Mouse (Mus musculus) R1 (cell line): ENCODE results near the gene Atp1b1.
A peak's percentile ranks its signal among the peaks of the same experiment; 100 is the strongest.

Experiments
- DNase-seq: peaks from one replicate; pipeline ENCODE4 v3.0.0-alpha.2; 2018; ENCODE audit warnings: low read depth, low spot score

Gene Atp1b1

DNA sequence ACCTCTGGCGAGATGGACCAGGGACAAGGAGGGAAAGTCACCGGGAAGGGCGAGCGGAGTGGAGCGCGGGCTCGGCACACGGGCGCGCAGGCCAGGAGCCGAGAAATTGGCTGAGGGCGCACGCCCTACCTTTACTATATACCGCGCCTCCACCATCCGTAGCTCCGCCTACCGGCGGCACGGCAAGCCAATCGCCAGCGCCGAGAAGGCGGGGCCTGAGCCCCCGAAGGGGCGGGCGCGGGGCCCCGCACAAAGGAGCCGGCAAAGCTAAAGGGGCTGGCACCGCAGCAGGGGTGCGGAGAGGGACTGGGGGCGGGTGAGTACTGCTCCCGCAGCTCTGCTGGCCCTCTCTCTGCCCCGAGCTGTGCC lies at the start of gene Atp1b1:
TSS of gene Atp1b1 (minus strand) at position 111 of the 369 bp plus-strand sequence.
- peak; percentile 94 for DNase-seq

DNA sequence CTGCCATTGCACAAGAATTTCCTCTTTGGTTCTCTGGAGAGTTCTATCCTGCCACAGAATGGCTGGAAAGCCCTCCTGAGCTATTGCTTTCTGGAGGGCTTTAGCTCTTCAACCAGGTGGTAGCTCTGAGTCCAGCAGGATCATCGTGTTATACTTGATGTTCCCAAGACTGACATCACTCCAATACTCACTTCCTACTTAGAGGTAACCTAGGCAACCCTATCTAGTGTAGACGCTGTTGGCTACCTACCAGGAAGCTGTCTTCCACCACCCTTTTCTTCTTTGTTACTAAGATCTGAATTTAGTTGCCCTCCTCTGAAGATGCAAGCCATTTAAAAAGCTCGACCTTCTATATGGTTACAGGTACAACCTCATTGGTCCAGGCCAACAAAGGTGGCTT lies 46.9 kb upstream of the Atp1b1 start:
- DNase-seq, result no peak

DNA sequence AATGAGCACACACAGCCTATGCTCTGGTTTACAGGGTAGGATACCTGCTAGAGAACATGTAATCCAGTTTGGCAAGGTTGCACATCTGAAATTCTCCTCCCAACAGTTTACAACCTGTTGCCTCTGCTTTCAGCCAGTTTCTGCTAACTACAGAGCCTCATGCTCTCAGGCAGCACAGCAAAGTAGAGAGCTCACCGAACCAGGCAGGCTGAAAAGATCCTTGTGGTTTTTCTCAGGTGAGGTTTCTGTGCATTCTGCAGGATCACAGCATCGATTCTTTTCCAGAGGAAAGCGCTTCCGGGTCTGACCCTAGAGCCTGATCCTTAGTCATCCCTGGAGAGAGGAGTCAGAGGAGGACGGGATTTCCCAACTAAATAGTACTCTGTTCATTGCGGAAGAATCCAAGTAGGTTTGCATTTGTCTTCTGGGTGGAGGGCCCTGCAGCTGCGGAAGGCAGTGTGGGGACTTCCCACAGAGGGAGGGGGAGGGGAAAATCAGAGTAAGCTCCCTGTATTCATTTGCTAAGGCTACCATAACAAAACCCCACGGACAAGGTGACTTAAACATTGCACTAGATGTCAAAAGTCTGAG lies 45.1 kb upstream of the Atp1b1 start:
- DNase-seq, result peak; percentile 98

DNA sequence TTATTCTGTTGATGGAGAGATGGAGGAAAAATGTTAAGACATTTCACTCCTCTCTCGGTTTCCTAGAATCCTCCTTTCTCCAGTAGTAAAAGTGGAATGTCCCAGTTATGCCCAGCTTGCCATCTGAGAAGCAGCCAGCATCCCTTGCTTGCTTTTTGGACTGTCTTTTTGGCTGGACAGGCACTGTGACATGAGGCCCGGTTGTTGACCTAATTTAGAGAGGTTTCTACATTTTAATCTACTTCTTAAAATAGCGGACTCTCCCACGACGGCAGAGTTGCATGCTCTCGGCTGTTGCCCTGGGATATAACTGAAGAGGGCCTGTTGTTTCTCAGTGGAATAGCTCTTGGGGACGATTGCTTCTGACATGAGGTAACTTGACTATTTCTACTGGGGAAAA lies 44.1 kb upstream of the Atp1b1 start:
- DNase-seq, result no peak

DNA sequence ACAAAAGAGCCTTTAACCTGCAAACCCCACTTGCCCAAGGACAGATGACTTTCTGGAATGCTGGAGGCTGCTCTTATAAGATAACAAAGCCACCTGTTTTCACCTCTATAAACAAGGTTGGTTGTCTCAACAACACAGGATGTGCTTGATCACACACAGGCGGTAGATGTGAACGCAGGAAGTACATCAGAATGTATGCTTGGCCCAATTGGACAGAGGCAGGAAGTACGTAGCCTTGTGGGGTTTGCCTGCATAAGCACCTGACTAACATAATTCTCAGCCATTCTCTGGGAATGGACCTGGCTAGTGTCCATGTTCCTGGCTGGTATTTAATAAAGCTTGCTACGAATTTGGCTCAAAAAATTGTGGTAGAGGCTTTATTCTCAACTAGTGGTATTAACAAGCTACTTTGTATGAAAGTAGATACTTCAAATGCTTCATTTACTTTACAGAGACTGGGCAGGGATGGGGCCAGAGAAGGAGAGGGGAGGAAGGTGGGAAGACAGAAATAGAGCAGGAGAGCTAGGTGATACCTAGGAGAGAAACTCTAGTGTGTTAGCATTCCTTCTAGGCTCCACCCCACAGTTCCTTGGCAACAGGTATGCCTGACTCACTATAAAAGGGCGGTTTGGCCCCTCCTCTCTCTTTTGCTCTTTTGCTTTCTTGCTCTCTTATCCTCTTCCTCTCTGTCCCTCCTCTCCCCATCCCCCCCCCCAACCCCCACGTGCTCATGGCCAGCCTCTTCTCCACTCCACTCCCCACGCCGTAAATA lies 36.8 kb upstream of the Atp1b1 start:
- DNase-seq, result peak; percentile 95

DNA sequence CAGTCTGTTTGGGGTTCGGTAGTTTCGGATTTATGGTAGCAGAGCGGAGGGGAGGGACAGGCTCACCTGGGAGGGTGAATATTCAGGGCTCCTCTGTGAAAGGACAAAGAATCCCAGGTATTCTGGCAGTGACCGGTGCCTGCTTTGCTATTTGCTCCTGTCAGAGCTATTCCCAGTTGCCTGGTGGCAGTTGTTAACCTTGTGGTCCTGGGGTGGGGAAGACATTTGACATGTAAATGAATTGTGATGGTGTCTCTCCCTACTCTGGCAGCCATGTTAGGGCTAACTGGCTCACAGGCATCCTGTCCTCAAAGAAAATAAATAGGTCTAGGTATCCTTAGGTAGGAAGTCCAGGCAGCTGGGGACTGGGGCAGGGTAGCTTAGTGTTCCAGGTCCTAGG lies 36.1 kb upstream of the Atp1b1 start:
- DNase-seq, result peak; percentile 92

DNA sequence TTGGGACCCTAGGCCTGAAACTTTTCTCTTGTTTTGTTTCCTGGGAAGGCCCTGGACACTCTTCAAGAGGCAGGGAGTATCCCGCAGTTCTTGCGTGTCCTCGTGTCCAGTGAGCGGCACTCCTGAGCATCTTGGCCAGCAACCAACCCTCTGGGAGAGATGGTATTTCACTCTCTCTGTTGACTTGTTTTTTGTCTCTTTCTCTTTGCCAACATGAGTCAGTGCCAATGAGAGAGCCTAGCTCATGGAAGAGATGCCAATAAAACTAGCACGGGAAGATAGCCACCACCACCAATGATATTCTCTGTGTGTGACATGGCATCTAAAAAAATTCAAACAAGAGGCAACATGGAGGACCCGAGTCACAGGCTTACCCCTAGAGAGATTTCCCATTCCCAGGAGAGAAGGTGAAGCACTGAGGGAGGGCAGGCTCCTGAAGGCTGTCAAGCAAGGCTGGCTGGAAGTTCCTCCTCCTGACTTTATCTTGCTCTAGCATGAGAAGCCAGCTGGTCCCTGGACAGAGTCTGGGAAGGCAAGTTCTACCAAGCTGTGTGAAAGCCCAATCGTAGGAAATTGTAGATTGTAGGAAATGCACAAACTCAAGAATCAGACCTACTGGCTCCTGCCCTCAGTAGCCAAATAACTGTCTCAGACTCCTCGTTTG lies 35.0 kb upstream of the Atp1b1 start:
- DNase-seq, result no peak

DNA sequence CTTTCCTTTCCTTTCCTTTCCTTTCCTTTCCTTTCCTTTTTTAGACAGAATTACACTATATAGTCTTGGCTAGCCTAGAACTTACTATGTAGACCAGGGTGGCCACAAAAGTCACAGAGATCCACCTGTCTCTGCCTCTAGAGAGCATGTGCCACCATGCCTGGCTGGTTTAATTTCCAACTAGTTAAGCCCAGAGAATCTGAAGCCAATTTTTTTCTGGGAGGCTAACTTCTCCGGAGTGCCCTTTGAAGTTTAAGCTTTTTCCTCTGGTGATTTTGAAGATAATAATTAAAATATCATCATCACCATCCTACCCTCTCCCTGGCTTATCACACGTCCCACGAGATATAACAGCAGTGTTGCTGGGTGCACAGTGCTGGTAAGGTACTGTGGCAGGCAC lies 34.3 kb upstream of the Atp1b1 start:
- DNase-seq, result no peak

DNA sequence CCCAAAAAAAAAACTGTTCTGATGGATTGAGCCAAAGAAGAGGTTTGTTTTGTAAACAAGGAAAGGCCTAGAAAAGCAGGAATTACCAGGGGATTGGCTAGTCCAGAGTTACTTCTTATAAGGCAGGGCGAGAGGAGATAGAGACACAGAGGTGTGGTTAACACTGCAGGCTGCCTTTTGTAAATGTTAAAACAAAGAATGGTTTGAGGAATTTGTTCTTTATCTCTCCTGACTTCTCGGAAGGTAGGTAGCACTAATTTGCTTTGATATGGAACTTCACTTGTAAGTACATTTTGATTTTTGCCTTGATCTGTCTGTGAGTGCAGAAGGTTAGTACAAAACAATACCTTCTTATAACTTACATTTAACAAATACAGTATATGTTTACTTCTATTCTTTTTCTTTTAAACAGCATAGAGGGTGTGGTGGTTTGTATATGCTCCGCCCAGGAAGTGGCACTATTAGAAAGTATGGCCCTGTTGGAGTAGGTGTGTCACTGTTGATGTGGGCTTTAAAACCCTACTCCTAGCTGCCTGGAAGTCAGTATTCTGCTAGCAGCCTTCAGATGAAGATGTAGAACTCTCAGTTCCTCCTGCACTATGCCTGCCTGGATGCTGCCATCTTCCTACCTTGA lies 31.9 kb upstream of the Atp1b1 start:
- peak; percentile 69 for DNase-seq

DNA sequence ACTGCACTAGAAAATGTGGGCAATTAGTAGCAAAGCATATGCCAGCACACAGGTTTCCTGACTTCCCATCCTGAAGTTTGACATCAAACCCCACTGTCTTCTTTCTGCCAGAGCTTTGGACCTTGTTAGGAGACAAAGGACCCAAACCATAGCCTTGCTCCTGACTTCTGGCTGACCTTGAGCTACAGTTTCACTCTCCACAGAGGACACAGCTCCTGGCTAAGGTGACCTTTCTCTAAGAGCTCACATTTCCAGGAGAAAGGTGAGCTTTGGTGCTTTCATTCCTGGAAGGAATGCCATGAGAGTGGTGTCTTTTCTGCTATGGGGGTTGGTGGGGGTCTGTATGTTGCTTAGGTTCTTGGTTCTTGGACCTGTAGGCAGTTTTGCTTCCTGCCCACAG lies 25.6 kb upstream of the Atp1b1 start:
- peak; percentile 50 for DNase-seq

DNA sequence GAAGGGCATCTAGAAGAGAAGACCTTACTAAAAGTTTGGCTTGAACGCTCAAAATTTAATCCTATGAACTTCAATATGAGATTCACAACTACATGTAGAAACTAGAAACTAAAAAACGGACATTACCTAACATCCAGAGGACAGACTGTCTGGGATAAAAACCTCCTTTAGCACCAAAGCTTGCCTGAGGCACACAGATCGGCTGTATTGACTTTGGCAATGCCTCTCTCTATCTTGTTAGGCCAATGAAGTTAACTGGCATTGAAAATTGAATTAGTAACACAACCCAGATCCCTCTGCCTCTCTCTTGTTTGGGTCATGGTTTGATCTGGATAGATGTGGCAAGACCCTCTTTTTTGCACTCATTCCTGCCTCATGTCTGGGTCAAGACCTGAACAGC lies 24.7 kb upstream of the Atp1b1 start:
- no peak for DNase-seq

DNA sequence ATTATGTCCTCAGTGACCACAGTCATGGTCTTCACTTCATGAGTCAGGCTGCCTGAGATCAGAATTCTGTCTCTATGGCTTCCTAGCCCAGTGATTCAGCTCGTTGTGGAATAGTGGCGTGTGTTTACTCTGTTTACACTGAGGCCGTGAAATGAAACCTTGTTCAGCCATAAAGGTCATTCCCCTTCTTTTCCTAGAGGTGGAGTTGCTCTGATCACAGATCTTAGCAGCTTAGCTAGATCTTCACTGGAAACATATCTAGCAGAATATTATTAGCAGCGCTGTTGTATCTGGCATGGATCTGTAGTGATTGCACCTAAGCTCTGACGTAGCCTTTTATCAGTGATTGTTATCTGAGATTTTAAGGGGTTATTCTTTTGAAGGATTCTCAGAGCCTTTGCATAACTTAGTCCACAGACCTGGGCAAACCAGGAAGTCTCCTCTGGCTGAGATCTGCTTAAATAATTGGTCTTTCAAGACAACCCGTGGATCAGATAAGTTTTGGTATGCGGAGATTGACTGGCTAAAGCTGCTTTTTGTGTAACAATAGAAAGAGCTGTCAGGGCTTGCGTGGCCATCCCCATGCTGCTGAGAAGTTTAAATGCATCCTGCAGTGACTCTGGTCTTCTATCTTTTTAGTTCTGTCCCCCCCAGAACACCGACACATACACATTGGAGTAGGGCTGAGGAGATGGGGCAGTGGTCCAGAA lies 23.6 kb upstream of the Atp1b1 start:
- DNase-seq, result peak; percentile 71

DNA sequence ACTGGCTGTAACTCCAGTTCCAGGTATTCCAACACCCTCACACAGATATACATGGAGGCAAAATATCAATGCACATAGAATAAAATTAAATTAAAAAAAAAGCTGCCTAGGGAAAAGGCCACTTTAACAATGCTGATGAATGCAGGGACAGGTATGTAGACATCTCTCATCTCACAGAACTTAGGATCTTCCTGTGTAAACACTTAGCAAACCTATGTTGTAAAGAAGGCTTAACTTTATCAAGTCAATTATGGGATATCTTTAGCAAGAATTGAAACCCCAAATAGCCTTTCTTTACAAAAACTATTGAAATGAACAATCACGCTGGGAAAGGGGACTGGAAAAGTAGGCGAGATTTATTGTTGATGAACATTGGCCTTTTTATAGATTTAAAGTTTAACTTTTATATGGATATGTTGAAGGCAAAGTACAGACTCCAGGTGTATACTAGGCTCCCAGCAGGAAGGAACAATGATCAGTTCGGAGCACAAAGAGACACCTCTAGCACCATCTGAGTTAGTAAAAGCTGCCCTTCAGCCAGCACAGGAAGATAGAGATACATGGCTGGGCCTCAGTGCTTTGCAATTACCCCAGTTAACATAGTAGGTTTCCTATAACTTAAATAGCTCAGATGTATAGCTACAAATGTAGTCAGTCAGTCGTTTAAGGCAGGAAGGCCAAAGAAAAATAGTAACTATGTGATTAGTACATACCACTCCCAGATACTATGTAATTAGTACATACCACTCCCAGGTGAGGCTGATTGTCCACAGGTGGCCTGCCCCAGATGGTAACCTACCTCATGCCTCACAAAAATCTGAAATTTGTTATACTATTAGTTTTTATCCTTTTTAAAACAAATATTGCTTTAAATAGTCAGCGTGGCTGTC lies 22.8 kb upstream of the Atp1b1 start:
- no peak for DNase-seq

DNA sequence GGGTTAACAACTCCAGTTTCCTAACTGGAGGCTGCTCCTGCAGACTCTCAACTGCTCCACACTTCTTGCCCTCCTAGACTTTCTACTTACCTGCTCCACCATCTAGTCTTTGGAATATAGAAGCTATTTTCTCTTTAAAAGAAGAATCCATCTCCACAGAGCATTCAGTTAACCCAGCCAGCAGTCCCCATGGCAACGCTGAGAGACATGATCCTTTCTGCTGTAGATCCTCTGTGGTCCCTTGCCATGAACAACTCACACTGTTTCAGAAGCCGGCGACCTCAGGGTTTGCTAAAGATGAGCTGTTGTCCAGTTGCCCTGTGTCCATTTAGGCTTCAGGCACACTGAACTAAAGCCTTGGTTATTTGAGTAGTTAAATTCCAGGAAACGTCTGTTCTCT lies 17.7 kb upstream of the Atp1b1 start:
- no peak for DNase-seq

DNA sequence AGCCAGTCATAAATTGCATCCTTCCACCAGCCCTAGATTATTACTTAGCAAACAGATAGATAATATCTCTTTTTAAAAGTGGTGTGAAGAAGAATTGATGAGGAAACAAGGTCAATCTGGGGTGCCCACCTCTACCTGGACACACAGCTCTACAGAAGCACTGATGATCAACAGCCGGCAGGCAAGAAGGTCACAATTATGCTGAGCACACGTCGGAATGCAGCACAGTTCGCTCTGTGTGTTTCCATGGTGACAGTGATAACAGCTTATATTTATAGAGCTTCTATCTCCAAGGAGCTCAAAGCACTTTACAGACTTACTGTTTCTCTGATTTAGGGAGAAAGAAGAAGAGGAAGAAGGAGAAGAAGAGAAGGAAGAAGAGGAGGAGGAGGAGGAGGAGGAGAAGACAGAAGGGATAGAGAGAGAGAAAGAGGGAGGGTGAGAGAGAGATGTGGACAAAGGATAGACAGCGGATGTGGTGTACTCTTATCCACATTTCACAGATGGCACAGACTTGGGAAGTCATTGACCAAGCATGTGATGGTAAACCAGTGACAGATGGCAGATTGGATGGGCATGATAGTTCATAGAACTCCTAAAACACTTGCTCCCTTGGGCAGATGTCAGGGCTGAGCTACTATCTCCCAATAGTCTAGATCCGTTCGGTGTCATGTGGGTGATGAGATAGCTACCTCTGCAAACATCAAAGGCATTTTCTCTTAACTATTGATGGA lies 16.8 kb upstream of the Atp1b1 start:
- DNase-seq, result no peak

DNA sequence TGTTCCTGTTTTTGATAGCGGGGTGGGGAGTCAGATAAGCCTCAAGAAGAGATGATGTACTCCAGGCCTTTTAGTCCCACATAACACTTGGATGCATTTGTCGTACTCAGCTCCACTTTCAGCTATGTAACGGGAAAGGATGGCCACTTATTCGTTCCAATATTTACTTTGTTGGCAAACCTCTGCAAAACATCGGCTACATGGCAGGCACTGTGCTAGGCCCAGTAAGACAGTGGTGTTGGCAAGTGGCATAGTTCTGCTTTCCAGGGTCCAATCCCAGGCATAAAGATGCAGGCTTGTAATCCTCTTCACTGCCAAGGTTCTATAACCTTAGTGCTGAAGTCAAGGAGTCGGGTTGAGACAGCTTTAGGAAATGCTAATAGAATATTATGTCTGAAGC lies 16.2 kb upstream of the Atp1b1 start:
- DNase-seq, result no peak

DNA sequence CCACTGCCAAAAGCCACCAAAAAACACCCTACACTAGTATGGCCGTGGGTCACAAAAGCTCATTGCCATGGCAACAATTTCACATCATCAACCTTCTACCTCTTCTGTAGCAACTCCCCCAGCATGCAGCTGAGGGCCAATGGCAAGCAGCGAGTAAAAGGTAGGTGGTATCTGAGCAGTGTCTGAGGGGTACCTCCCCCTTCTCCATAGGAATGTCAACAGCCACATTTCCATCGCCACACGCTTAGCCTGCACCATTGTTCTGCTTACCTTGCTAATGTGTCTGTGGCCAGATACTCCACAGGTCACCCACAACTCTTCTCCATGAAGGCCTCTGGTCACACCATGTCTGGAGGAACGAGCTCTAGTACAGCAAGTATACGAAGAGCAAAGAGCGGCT lies 15.2 kb upstream of the Atp1b1 start:
- DNase-seq, result peak; percentile 64

DNA sequence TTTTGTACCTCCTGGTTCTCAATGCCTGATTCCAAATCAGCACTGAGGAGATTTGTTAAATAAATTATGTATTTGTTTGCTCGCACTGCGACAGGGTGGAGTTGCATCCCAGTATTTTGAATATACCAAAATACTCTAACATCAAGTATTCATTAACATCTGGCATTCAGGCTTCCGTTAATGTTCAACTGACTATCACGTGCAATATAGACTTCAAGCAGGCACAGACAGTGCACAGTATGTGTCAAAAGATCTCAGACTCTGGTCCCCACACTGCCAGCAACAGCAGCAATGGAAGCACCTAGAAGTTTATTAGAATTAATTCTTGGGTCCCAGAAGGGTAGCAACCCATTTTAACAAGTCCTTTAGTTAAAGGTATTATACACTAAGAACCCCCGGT lies 13.5 kb upstream of the Atp1b1 start:
- no peak for DNase-seq

DNA sequence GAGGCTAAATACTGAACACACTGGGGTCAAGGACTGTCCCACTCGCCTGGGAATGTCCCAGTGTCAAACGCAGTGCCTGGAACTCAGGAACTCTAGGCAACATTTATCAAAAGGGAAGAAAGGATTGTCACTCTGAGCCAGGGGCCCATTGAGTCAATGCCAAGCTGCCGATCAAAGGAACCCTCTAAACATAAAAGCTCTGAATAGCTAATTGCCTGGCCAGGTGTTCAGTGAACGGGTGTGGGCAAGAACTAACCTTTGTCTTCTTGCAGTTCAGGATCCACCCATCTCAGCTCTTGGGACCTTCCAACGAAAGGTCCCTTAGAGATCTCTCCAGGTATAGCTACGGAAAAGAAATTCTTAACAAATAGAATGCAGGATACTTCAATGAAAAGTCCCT lies 12.8 kb upstream of the Atp1b1 start:
- no peak for DNase-seq

DNA sequence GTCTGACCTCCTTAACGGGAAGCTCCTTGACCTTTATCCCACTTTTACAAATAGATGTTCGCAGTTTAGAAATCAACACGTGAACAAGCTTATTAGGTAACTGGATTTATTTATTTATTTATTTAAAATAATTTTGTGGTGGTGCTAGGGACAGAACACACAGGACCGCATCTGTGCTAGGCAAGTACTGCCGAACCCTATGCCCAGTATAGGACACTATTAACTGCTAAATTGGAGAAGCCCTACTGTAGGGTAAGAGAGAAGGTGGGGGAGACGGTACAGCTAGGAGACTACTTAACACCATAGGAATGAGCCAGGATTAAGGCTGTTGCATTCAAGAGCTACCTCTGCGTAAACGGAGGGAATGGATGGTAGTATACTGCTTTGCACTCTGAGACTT lies 10.2 kb upstream of the Atp1b1 start:
- no peak for DNase-seq
